Mouse (Mus musculus): ENCODE measurements around the gene Alg2. TPM values are rescaled to one million over a fixed set of nuclear protein-coding genes. Genes with fewer than 3 reads are reported as not detected.

The Alg2 gene
- total RNA-seq, 2 experiments from 2014 or later, result 12.8 to 15.7 TPM

DNA sequence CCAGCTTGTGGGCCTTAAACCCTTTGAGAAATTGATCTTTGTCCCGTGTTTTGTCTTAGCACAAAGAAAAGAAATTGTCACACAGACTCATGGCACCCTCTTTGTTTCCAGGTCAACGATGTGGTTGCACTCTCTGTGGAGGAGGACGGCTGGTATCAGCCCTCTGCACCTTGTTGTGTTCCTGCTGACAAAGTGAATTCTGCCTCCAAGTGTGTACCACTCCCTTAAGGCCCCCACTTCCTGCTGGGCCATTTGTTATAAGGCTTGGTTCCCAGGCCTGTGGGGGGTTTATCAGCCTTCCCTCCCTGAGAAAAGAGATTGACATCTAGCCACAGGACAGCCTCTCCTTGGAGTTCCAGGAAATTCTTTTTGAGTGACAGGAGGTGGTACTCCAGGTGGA is 51.9 kb downstream of the Alg2 start:
- no peak for DNase-seq
- intact Hi-C loops (cut with DNase I; ENCODE audit: low total_unique reads), result no loop called here

DNA sequence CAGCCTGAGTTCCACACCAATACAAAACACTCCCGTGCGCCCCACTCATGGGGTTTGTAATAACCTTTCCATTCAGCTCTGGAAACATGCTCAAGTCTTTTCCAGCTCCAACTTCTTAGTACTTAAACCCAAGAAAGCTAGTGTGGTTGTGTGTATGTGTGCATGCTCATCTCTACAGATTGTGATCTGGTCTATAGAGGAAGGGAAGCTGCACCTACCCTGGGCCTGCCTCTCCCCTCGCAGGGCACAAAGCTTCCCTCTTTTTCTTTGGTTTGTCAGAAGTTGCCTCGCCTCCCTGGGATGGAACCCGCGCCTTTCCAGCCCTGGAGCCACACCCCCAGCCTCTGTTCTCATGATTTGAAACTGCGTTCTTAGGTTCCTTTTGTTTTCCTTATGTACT is 53.9 kb downstream of the Alg2 start:
- intact Hi-C loops (cut with DNase I; ENCODE audit: low total_unique reads), result no loop called here
- DNase-seq, result no peak

GRCm38 (mm10) chr4:47419268-47419973 is 54.7 kb downstream of the Alg2 start:
- intact Hi-C loops (cut with DNase I; ENCODE audit: low total_unique reads), result no loop called here
- DNase-seq, result no peak

- no peak for DNase-seq
- intact Hi-C loops (cut with DNase I; ENCODE audit: low total_unique reads), result no loop called here
Observed at GRCm38 (mm10) chr4:47417871-47418270, 56.3 kb downstream of the Alg2 start.

Other genes with a start within 250 kb of the Alg2 start
- 10 to 100 TPM; 17.7 to 18.7 TPM for gene Tgfbr1, start 121.1 kb downstream of the Alg2 start, total RNA-seq (2021)
- gene Sec61b, start 325 bp upstream of the Alg2 start, total RNA-seq (2021), result 10 to 100 TPM; 41.9 to 56.6 TPM